Mouse (Mus musculus) MEL (cell line): Measurements from ENCODE around the gene Fbln1. TPM values are rescaled to one million over a fixed set of nuclear protein-coding genes. Genes with fewer than 3 reads are reported as not detected.

ENCODE experiments used
- DNase-seq: peaks from one replicate; pipeline ENCODE4 v3.0.0; 2011; ENCODE audit warnings: low read depth, low spot score
- H3K27ac ChIP-seq: 2 replicates; pipeline ENCODE4 v1.5.1; 2012; ENCODE audit warnings: low read depth, mild to moderate bottlenecking, control low read depth, low read length, moderate library complexity; ENCODE audit not compliant: control insufficient read depth
- H3K27me3 ChIP-seq, 2 experiments: fragments of 150-350 bp in 1 of 2; sonication (generic) in 1 of 2; 2 replicates each; pipeline ENCODE4 v1.6.1; 2012; ENCODE audit warnings: low read length in 2 of 2, mild to moderate bottlenecking in 2 of 2, improper control_type of control experiment in 1 of 2, moderate library complexity in 1 of 2; ENCODE audit not compliant: insufficient read depth in 2 of 2, control insufficient read depth in 1 of 2
- H3K36me3 ChIP-seq, 2 experiments: 2 replicates each; pipeline ENCODE4 v1.6.1; 2012 to 2014; ENCODE audit warnings: low read length in 2 of 2, improper control_type of control experiment in 1 of 2, inconsistent platforms in 1 of 2, mild to moderate bottlenecking in 1 of 2; ENCODE audit not compliant: insufficient read depth in 2 of 2, control insufficient read depth in 1 of 2
- H3K4me1 ChIP-seq, 2 experiments: fragments of 150-350 bp in 1 of 2; sonication (generic) in 1 of 2; 2 replicates each; pipeline ENCODE4 v1.6.1; 2012; ENCODE audit warnings: low read length in 2 of 2, improper control_type of control experiment in 1 of 2, mild to moderate bottlenecking in 1 of 2; ENCODE audit not compliant: insufficient read depth in 2 of 2, control insufficient read depth in 1 of 2
- H3K4me3 ChIP-seq, 2 experiments: fragments of 150-350 bp in 1 of 2; sonication (generic) in 1 of 2; 2 replicates each; pipeline ENCODE4 v1.5.1; 2012; ENCODE audit warnings: low read depth in 2 of 2, low read length in 2 of 2, mild to moderate bottlenecking in 2 of 2, moderate library complexity in 2 of 2, control low read depth in 1 of 2, improper control_type of control experiment in 1 of 2; ENCODE audit not compliant: control insufficient read depth in 1 of 2, insufficient read depth in 1 of 2
- H3K79me2 ChIP-seq: 2 replicates; pipeline ENCODE4 v1.6.1; 2012; ENCODE audit warnings: mild to moderate bottlenecking, low read length, moderate library complexity; ENCODE audit not compliant: control insufficient read depth, poor library complexity, insufficient read depth
- H3K9ac ChIP-seq: 2 replicates; pipeline ENCODE4 v1.6.1; 2012; ENCODE audit warnings: low read depth, mild to moderate bottlenecking, control low read depth, low read length, moderate library complexity; ENCODE audit not compliant: control insufficient read depth, poor library complexity, severe bottlenecking
- H3K9me3 ChIP-seq: fragments of 150-350 bp; sonication (generic); replicated peaks from 2 replicates; pipeline ENCODE4 v1.6.1; 2012; ENCODE audit warnings: mild to moderate bottlenecking, low read length, improper control_type of control experiment, moderate library complexity; ENCODE audit not compliant: insufficient read depth
- CHD2 ChIP-seq: IDR thresholded peaks from 2 replicates; pipeline ENCODE4 v1.6.1; 2011; ENCODE audit warnings: low read length, improper control_type of control experiment
- CTCF ChIP-seq, 3 experiments: IDR thresholded peaks in 2 of 3; conservative IDR thresholded peaks in 1 of 3; 2 replicates each; pipeline ENCODE4 v1.5.1; 2011 to 2012; ENCODE audit warnings: low read length in 3 of 3, low read depth in 2 of 3, mild to moderate bottlenecking in 2 of 3, improper control_type of control experiment in 1 of 3, inconsistent platforms in 1 of 3, mixed read lengths in 1 of 3, moderate library complexity in 1 of 3; ENCODE audit not compliant: control insufficient read depth in 1 of 3, insufficient read depth in 1 of 3, poor library complexity in 1 of 3, severe bottlenecking in 1 of 3
- EP300 ChIP-seq, 2 experiments: IDR thresholded peaks; 2 replicates each; pipeline ENCODE4 v1.6.1; 2011; ENCODE audit warnings: improper control_type of control experiment in 2 of 2, low read length in 2 of 2, low read depth in 1 of 2, mild to moderate bottlenecking in 1 of 2
- MEF2A ChIP-seq: IDR thresholded peaks from 2 replicates; pipeline ENCODE4 v1.6.1; 2014; ENCODE audit warnings: low read depth, mild to moderate bottlenecking, inconsistent platforms, low read length, improper control_type of control experiment; ENCODE audit not compliant: poor library complexity, insufficient replicate concordance, severe bottlenecking; ENCODE audit errors: extremely low read depth
- MXI1 ChIP-seq: IDR thresholded peaks from 2 replicates; pipeline ENCODE4 v1.6.1; 2011; ENCODE audit warnings: mild to moderate bottlenecking, low read depth, low read length, improper control_type of control experiment
- MYC ChIP-seq: IDR thresholded peaks from 2 replicates; pipeline ENCODE4 v1.6.1; 2011; ENCODE audit warnings: low read depth, mild to moderate bottlenecking, low read length, improper control_type of control experiment, moderate library complexity
- NELFE ChIP-seq: IDR thresholded peaks from 2 replicates; pipeline ENCODE4 v1.6.1; 2011; ENCODE audit warnings: low read depth, low read length, improper control_type of control experiment
- NRF1 ChIP-seq: IDR thresholded peaks from 2 replicates; pipeline ENCODE4 v1.6.1; 2014; ENCODE audit warnings: low read depth, mild to moderate bottlenecking, inconsistent platforms, low read length, improper control_type of control experiment, moderate library complexity; ENCODE audit not compliant: poor library complexity, insufficient read depth, severe bottlenecking
- POLR2AphosphoS2 ChIP-seq: IDR thresholded peaks from 2 replicates; pipeline ENCODE4 v1.6.1; 2011; ENCODE audit warnings: low read length, improper control_type of control experiment
- POLR2AphosphoS5 ChIP-seq: IDR thresholded peaks from 2 replicates; pipeline ENCODE4 v1.6.1; 2012; ENCODE audit warnings: low read depth, borderline replicate concordance, mild to moderate bottlenecking, inconsistent platforms, low read length, moderate library complexity, mixed read lengths
- RAD21 ChIP-seq: IDR thresholded peaks from 2 replicates; pipeline ENCODE4 v1.6.1; 2011; ENCODE audit warnings: mild to moderate bottlenecking, low read depth, low read length, improper control_type of control experiment
- RCOR1 ChIP-seq: IDR thresholded peaks from 2 replicates; pipeline ENCODE4 v1.6.1; 2012; ENCODE audit warnings: low read depth, mild to moderate bottlenecking, inconsistent platforms, low read length, improper control_type of control experiment
- TAL1 ChIP-seq: IDR thresholded peaks from 2 replicates; pipeline ENCODE4 v1.6.1; 2012; ENCODE audit warnings: mild to moderate bottlenecking, inconsistent platforms, low read length, moderate library complexity, mixed read lengths
- TBP ChIP-seq: IDR thresholded peaks from 2 replicates; pipeline ENCODE4 v1.8.0; 2011; ENCODE audit warnings: low read depth, low read length, improper control_type of control experiment
- TCF12 ChIP-seq: IDR thresholded peaks from 2 replicates; pipeline ENCODE4 v1.6.1; 2014; ENCODE audit warnings: low read depth, mild to moderate bottlenecking, inconsistent platforms, low read length, improper control_type of control experiment, moderate library complexity
- UBTF ChIP-seq: IDR thresholded peaks from 2 replicates; pipeline ENCODE4 v1.6.1; 2012; ENCODE audit warnings: low read depth, mild to moderate bottlenecking, inconsistent platforms, low read length, improper control_type of control experiment, moderate library complexity, borderline replicate concordance; ENCODE audit not compliant: insufficient read depth
- USF1 ChIP-seq: IDR thresholded peaks from 2 replicates; pipeline ENCODE4 v1.6.1; 2014; ENCODE audit warnings: low read depth, mild to moderate bottlenecking, inconsistent platforms, low read length, improper control_type of control experiment, moderate library complexity
- ZKSCAN1 ChIP-seq: IDR thresholded peaks from 2 replicates; pipeline ENCODE4 v1.6.1; 2012; ENCODE audit warnings: low read depth, mild to moderate bottlenecking, inconsistent platforms, low read length, improper control_type of control experiment, moderate library complexity
- ZMIZ1 ChIP-seq: IDR thresholded peaks from 2 replicates; pipeline ENCODE4 v1.6.1; 2012; ENCODE audit warnings: low read depth, mild to moderate bottlenecking, inconsistent platforms, low read length, improper control_type of control experiment, moderate library complexity
- ZNF384 ChIP-seq: IDR thresholded peaks from 2 replicates; pipeline ENCODE4 v1.6.1; 2012; ENCODE audit warnings: low read depth, mild to moderate bottlenecking, inconsistent platforms, low read length, improper control_type of control experiment
- polyA plus RNA-seq, 2 experiments: library from polyadenylated mRNA; stranded (reverse) in 1 of 2; unstranded in 1 of 2; fragments of >175 nt in 1 of 2; fragments of >200 nt in 1 of 2; gene quantifications; 2 replicates each; pipeline versions ENCODE4 v1.2.1 to v1.2.4; 2012; ENCODE audit warnings: low replicate concordance in 2 of 2, low read depth in 1 of 2; ENCODE audit not compliant: insufficient read length in 2 of 2, insufficient read depth in 1 of 2, missing spikeins in 1 of 2
- total RNA-seq: library from RNA; depleted of rRNA; stranded (reverse); fragments of 300-350 nt; gene quantifications from 2 replicates; pipeline ENCODE4 v1.2.3, GENCODE M21; 2012

The Fbln1 gene
- total and polyA plus RNA-seq, 3 experiments: not detected

- Histone ChIP-seq H3K9ac (no peak overlapping the region), H3K9me3 (no peaks in the 10 kb centered on the region), H3K36me3 (no peaks in the 10 kb centered on the region), H3K4me1 (no peaks in the 10 kb centered on the region), H3K27me3 (no peaks in the 10 kb centered on the region), H3K79me2 (no peaks in the 10 kb centered on the region), H3K4me3 (no peak overlapping the region), H3K27ac (no peak overlapping the region)
- TF ChIP-seq TBP: no peak
- TF ChIP-seq TAL1: no peak
- TF ChIP-seq ZKSCAN1: no peak
- DNase-seq: no peak
Observed at GRCm38 (mm10) chr15:85178172-85178571, 27.6 kb upstream of the Fbln1 start.

GRCm38 (mm10) chr15:85179528-85180180, 26.1 kb upstream of the Fbln1 start:
- no peaks in the 10 kb centered on the region for H3K4me1 ChIP-seq
- H3K4me3 ChIP-seq: no peak overlapping the region
- H3K9me3 ChIP-seq: no peaks in the 10 kb centered on the region
- no peaks in the 10 kb centered on the region for H3K79me2 ChIP-seq
- H3K27ac ChIP-seq: no peak overlapping the region
- no peak for TF ChIP-seq ZMIZ1
- no peaks in the 10 kb centered on the region for H3K27me3 ChIP-seq
- H3K9ac ChIP-seq: no peak overlapping the region
- no peak for DNase-seq
- H3K36me3 ChIP-seq: no peaks in the 10 kb centered on the region

GRCm38 (mm10) chr15:85180368-85180767, 25.4 kb upstream of the Fbln1 start:
- Histone ChIP-seq H3K9ac (no peak overlapping the region), H3K27ac (no peak overlapping the region), H3K4me1 (no peaks in the 10 kb centered on the region)
- TF ChIP-seq RAD21: no peak
- TF ChIP-seq, all 39 proteins: peak for 0
- DNase-seq: no peak
- Histone ChIP-seq H3K9me3 (no peaks in the 10 kb centered on the region), H3K36me3 (no peaks in the 10 kb centered on the region), H3K27me3 (no peaks in the 10 kb centered on the region), H3K79me2 (no peaks in the 10 kb centered on the region), H3K4me3 (no peak overlapping the region)

GRCm38 (mm10) chr15:85182063-85182462, 23.7 kb upstream of the Fbln1 start:
- H3K9me3 ChIP-seq: no peaks in the 10 kb centered on the region
- no peak for DNase-seq
- H3K4me3 ChIP-seq: no peak overlapping the region
- no peak overlapping the region for H3K9ac ChIP-seq
- H3K27me3 ChIP-seq: no peaks in the 10 kb centered on the region
- no peaks in the 10 kb centered on the region for H3K36me3 ChIP-seq
- no peaks in the 10 kb centered on the region for H3K79me2 ChIP-seq
- no peaks in the 10 kb centered on the region for H3K4me1 ChIP-seq
- TF ChIP-seq TCF12 (no peak), UBTF (no peak), MXI1 (no peak), EP300 (IDR thresholded peaks at IDR 0.05; ENCODE audit: low read depth in 1 of 2, low read length in 2 of 2) (no peak), MEF2A (no peak), POLR2AphosphoS5 (no peak), NELFE (no peak), NRF1 (no peak), USF1 (no peak), RCOR1 (no peak), CHD2 (no peak), ZKSCAN1 (no peak), CTCF (IDR thresholded peaks at IDR 0.05 in 2 of 3, conservative IDR thresholded peaks at IDR 0.05 in 1 of 3; ENCODE audit: control insufficient read depth in 1 of 3, insufficient read depth in 1 of 3, low read depth in 2 of 3, low read length in 3 of 3, poor library complexity in 1 of 3, severe bottlenecking in 1 of 3) (no peak), MYC (no peak), POLR2AphosphoS2 (no peak), ZNF384 (no peak)
- H3K27ac ChIP-seq: no peak overlapping the region
